Mouse (Mus musculus) cortical plate, adult 2 months (tissue): ENCODE results near the gene Prelp.
"Not testable (repeated sequence)": the region's sequence is repeated elsewhere in the genome, so short reads cannot be mapped to it uniquely, and the experiment has no call there.

Experiments used
- CTCF ChIP-seq: fragments of 200-500 bp; IDR thresholded peaks from 2 replicates; pipeline ENCODE4 v1.5.1; 2011; ENCODE audit warnings: mild to moderate bottlenecking, control low read depth, low read length; ENCODE audit not compliant: insufficient read depth; ENCODE audit errors: extremely low read depth
- POLR2A ChIP-seq: fragments of 200-500 bp; IDR thresholded peaks from 2 replicates; pipeline ENCODE4 v1.6.1; 2011; ENCODE audit warnings: mild to moderate bottlenecking, low read length, control low read depth; ENCODE audit not compliant: insufficient read depth; ENCODE audit errors: extremely low read depth

- TF ChIP-seq CTCF, POLR2A: not testable (repeated sequence)
Observed at GRCm38 (mm10) chr1:133963128-133963527, 41.9 kb upstream of the Prelp start.
